Mouse (Mus musculus) MEL (cell line): ENCODE results near the gene 6030452D12Rik. TPM values are rescaled to one million over a fixed set of nuclear protein-coding genes. Genes with fewer than 3 reads are reported as not detected.
A peak's percentile ranks its signal among the peaks of the same experiment; 100 is the strongest.

Source experiments
- DNase-seq: peaks from one replicate; pipeline ENCODE4 v3.0.0; 2011; ENCODE audit warnings: low read depth, low spot score
- H3K27ac ChIP-seq: 2 replicates; pipeline ENCODE4 v1.5.1; 2012; ENCODE audit warnings: low read depth, mild to moderate bottlenecking, control low read depth, low read length, moderate library complexity; ENCODE audit not compliant: control insufficient read depth
- H3K27me3 ChIP-seq, 2 experiments: fragments of 150-350 bp in 1 of 2; sonication (generic) in 1 of 2; 2 replicates each; pipeline ENCODE4 v1.6.1; 2012; ENCODE audit warnings: low read length in 2 of 2, mild to moderate bottlenecking in 2 of 2, improper control_type of control experiment in 1 of 2, moderate library complexity in 1 of 2; ENCODE audit not compliant: insufficient read depth in 2 of 2, control insufficient read depth in 1 of 2
- H3K36me3 ChIP-seq, 2 experiments: 2 replicates each; pipeline ENCODE4 v1.6.1; 2012 to 2014; ENCODE audit warnings: low read length in 2 of 2, improper control_type of control experiment in 1 of 2, inconsistent platforms in 1 of 2, mild to moderate bottlenecking in 1 of 2; ENCODE audit not compliant: insufficient read depth in 2 of 2, control insufficient read depth in 1 of 2
- H3K4me1 ChIP-seq, 2 experiments: fragments of 150-350 bp in 1 of 2; sonication (generic) in 1 of 2; 2 replicates each; pipeline ENCODE4 v1.6.1; 2012; ENCODE audit warnings: low read length in 2 of 2, improper control_type of control experiment in 1 of 2, mild to moderate bottlenecking in 1 of 2; ENCODE audit not compliant: insufficient read depth in 2 of 2, control insufficient read depth in 1 of 2
- H3K4me3 ChIP-seq, 2 experiments: fragments of 150-350 bp in 1 of 2; sonication (generic) in 1 of 2; 2 replicates each; pipeline ENCODE4 v1.5.1; 2012; ENCODE audit warnings: low read depth in 2 of 2, low read length in 2 of 2, mild to moderate bottlenecking in 2 of 2, moderate library complexity in 2 of 2, control low read depth in 1 of 2, improper control_type of control experiment in 1 of 2; ENCODE audit not compliant: control insufficient read depth in 1 of 2, insufficient read depth in 1 of 2
- H3K79me2 ChIP-seq: 2 replicates; pipeline ENCODE4 v1.6.1; 2012; ENCODE audit warnings: mild to moderate bottlenecking, low read length, moderate library complexity; ENCODE audit not compliant: control insufficient read depth, poor library complexity, insufficient read depth
- H3K9ac ChIP-seq: 2 replicates; pipeline ENCODE4 v1.6.1; 2012; ENCODE audit warnings: low read depth, mild to moderate bottlenecking, control low read depth, low read length, moderate library complexity; ENCODE audit not compliant: control insufficient read depth, poor library complexity, severe bottlenecking
- H3K9me3 ChIP-seq: fragments of 150-350 bp; sonication (generic); replicated peaks from 2 replicates; pipeline ENCODE4 v1.6.1; 2012; ENCODE audit warnings: mild to moderate bottlenecking, low read length, improper control_type of control experiment, moderate library complexity; ENCODE audit not compliant: insufficient read depth
- CHD1 ChIP-seq: IDR thresholded peaks from 2 replicates; pipeline ENCODE4 v1.6.1; 2012; ENCODE audit warnings: low read depth, mild to moderate bottlenecking, inconsistent platforms, low read length, improper control_type of control experiment
- CHD2 ChIP-seq: IDR thresholded peaks from 2 replicates; pipeline ENCODE4 v1.6.1; 2011; ENCODE audit warnings: low read length, improper control_type of control experiment
- CTCF ChIP-seq, 3 experiments: IDR thresholded peaks in 2 of 3; conservative IDR thresholded peaks in 1 of 3; 2 replicates each; pipeline ENCODE4 v1.5.1; 2011 to 2012; ENCODE audit warnings: low read length in 3 of 3, low read depth in 2 of 3, mild to moderate bottlenecking in 2 of 3, improper control_type of control experiment in 1 of 3, inconsistent platforms in 1 of 3, mixed read lengths in 1 of 3, moderate library complexity in 1 of 3; ENCODE audit not compliant: control insufficient read depth in 1 of 3, insufficient read depth in 1 of 3, poor library complexity in 1 of 3, severe bottlenecking in 1 of 3
- ELF1 ChIP-seq: IDR thresholded peaks from 2 replicates; pipeline ENCODE4 v1.6.1; 2014; ENCODE audit warnings: low read depth, mild to moderate bottlenecking, inconsistent platforms, low read length, improper control_type of control experiment, moderate library complexity
- HCFC1 ChIP-seq: IDR thresholded peaks from 2 replicates; pipeline ENCODE4 v1.6.1; 2012; ENCODE audit warnings: low read depth, mild to moderate bottlenecking, inconsistent platforms, low read length, improper control_type of control experiment, moderate library complexity
- KAT2A ChIP-seq: conservative IDR thresholded peaks from 2 replicates; pipeline ENCODE4 v1.6.1; 2012; ENCODE audit warnings: low read depth, low read length, improper control_type of control experiment, inconsistent platforms
- MAX ChIP-seq: IDR thresholded peaks from 2 replicates; pipeline ENCODE4 v1.6.1; 2011; ENCODE audit warnings: low read length, improper control_type of control experiment
- MXI1 ChIP-seq: IDR thresholded peaks from 2 replicates; pipeline ENCODE4 v1.6.1; 2011; ENCODE audit warnings: mild to moderate bottlenecking, low read depth, low read length, improper control_type of control experiment
- RAD21 ChIP-seq: IDR thresholded peaks from 2 replicates; pipeline ENCODE4 v1.6.1; 2011; ENCODE audit warnings: mild to moderate bottlenecking, low read depth, low read length, improper control_type of control experiment
- RCOR1 ChIP-seq: IDR thresholded peaks from 2 replicates; pipeline ENCODE4 v1.6.1; 2012; ENCODE audit warnings: low read depth, mild to moderate bottlenecking, inconsistent platforms, low read length, improper control_type of control experiment
- UBTF ChIP-seq: IDR thresholded peaks from 2 replicates; pipeline ENCODE4 v1.6.1; 2012; ENCODE audit warnings: low read depth, mild to moderate bottlenecking, inconsistent platforms, low read length, improper control_type of control experiment, moderate library complexity, borderline replicate concordance; ENCODE audit not compliant: insufficient read depth
- ZKSCAN1 ChIP-seq: IDR thresholded peaks from 2 replicates; pipeline ENCODE4 v1.6.1; 2012; ENCODE audit warnings: low read depth, mild to moderate bottlenecking, inconsistent platforms, low read length, improper control_type of control experiment, moderate library complexity
- polyA plus RNA-seq, 2 experiments: library from polyadenylated mRNA; stranded (reverse) in 1 of 2; unstranded in 1 of 2; fragments of >175 nt in 1 of 2; fragments of >200 nt in 1 of 2; gene quantifications; 2 replicates each; pipeline versions ENCODE4 v1.2.1 to v1.2.4; 2012; ENCODE audit warnings: low replicate concordance in 2 of 2, low read depth in 1 of 2; ENCODE audit not compliant: insufficient read length in 2 of 2, insufficient read depth in 1 of 2, missing spikeins in 1 of 2
- total RNA-seq: library from RNA; depleted of rRNA; stranded (reverse); fragments of 300-350 nt; gene quantifications from 2 replicates; pipeline ENCODE4 v1.2.3, GENCODE M21; 2012; rRNA removed

6030452D12Rik gene
- total and polyA plus RNA-seq, 3 experiments, result not detected

- Histone ChIP-seq H3K27me3 (no peaks in the 10 kb centered on the region), H3K27ac (no peak overlapping the region), H3K79me2 (no peaks in the 10 kb centered on the region), H3K9ac (no peak overlapping the region), H3K4me1 (no peaks in the 10 kb centered on the region), H3K9me3 (no peaks in the 10 kb centered on the region), H3K36me3 (no peaks in the 10 kb centered on the region), H3K4me3 (no peak overlapping the region)
- no peak for DNase-seq
- TF ChIP-seq ELF1, result no peak
- TF ChIP-seq ZKSCAN1, result no peak
- TF ChIP-seq MXI1, result no peak
- TF ChIP-seq MAX, result no peak
- TF ChIP-seq RAD21, result no peak
- TF ChIP-seq HCFC1, result no peak
- TF ChIP-seq CHD2, result no peak
- no peak for TF ChIP-seq CHD1
- no peak for TF ChIP-seq UBTF
- TF ChIP-seq RCOR1, result no peak
Measured at GRCm38 (mm10) chr8:106550906-106551305, 50.6 kb downstream of the 6030452D12Rik start.

GRCm38 (mm10) chr8:106554011-106554410 lies 53.7 kb downstream of the 6030452D12Rik start:
- no peaks in the 10 kb centered on the region for H3K9me3 ChIP-seq
- H3K4me1 ChIP-seq, result no peaks in the 10 kb centered on the region
- TF ChIP-seq CTCF (IDR thresholded peaks at IDR 0.05 in 2 of 3, conservative IDR thresholded peaks at IDR 0.05 in 1 of 3; ENCODE audit: control insufficient read depth in 1 of 3, insufficient read depth in 1 of 3, low read depth in 2 of 3, low read length in 3 of 3, poor library complexity in 1 of 3, severe bottlenecking in 1 of 3) (peak; percentile 25 to 33 (median 26); a peak in 5 of 6 replicates), MXI1 (no peak), KAT2A (no peak)
- DNase-seq, result no peak
- H3K9ac ChIP-seq, result no peak overlapping the region
- no peak overlapping the region for H3K4me3 ChIP-seq
- no peak overlapping the region for H3K27ac ChIP-seq
- H3K79me2 ChIP-seq, result no peaks in the 10 kb centered on the region
- no peaks in the 10 kb centered on the region for H3K27me3 ChIP-seq
- no peaks in the 10 kb centered on the region for H3K36me3 ChIP-seq

GRCm38 (mm10) chr8:106556068-106556645 lies 55.8 kb downstream of the 6030452D12Rik start:
- Histone ChIP-seq H3K27me3 (no peaks in the 10 kb centered on the region), H3K9ac (no peak overlapping the region), H3K36me3 (no peaks in the 10 kb centered on the region), H3K4me1 (no peaks in the 10 kb centered on the region), H3K4me3 (no peak overlapping the region), H3K27ac (no peak overlapping the region), H3K9me3 (no peaks in the 10 kb centered on the region), H3K79me2 (no peaks in the 10 kb centered on the region)
- TF ChIP-seq CTCF (IDR thresholded peaks at IDR 0.05 in 2 of 3, conservative IDR thresholded peaks at IDR 0.05 in 1 of 3; ENCODE audit: control insufficient read depth in 1 of 3, insufficient read depth in 1 of 3, low read depth in 2 of 3, low read length in 3 of 3, poor library complexity in 1 of 3, severe bottlenecking in 1 of 3), result no peak
- no peak for DNase-seq

Other genes starting within 250 kb of the 6030452D12Rik start
- gene Smpd3, start 162.5 kb upstream of the 6030452D12Rik start, total RNA-seq, result 0.04 and 0.07 TPM in 2 replicates
- gene Smpd3, start 162.5 kb upstream of the 6030452D12Rik start, polyA plus RNA-seq, result under 1 TPM in 1 of 2 experiments, not detected in 1; 0.08 TPM
- gene Zfp90, start 85.2 kb upstream of the 6030452D12Rik start, total RNA-seq, result 2.5 and 2.6 TPM in 2 replicates
- 1 to 10 TPM in 1 of 2 experiments, not detected in 1; 3.9 TPM for gene Zfp90, start 85.2 kb upstream of the 6030452D12Rik start, polyA plus RNA-seq
- gene Cdh3, start 10.4 kb downstream of the 6030452D12Rik start, total RNA-seq, result not detected in 2 replicates
- not detected for gene Cdh3, start 10.4 kb downstream of the 6030452D12Rik start, polyA plus RNA-seq
- gene Gm10073, start 72.9 kb downstream of the 6030452D12Rik start, total RNA-seq, result 79.9 and 188 TPM in 2 replicates
- gene Gm10073, start 72.9 kb downstream of the 6030452D12Rik start, polyA plus RNA-seq, result 10 to 100 TPM in 1 of 2 experiments, not detected in 1; 71.2 TPM
- gene Cdh1, start 102.8 kb downstream of the 6030452D12Rik start, total RNA-seq, result not detected in 2 replicates
- gene Cdh1, start 102.8 kb downstream of the 6030452D12Rik start, polyA plus RNA-seq, result not detected
- 3.0 and 3.3 TPM in 2 replicates for gene Tango6, start 182.5 kb downstream of the 6030452D12Rik start, total RNA-seq
- gene Tango6, start 182.5 kb downstream of the 6030452D12Rik start, polyA plus RNA-seq, result 1 to 10 TPM in 1 of 2 experiments, not detected in 1; 6.1 TPM